Comparison of ENCODE assay signal across 9 mouse cellular contexts in the genomic region with DNA sequence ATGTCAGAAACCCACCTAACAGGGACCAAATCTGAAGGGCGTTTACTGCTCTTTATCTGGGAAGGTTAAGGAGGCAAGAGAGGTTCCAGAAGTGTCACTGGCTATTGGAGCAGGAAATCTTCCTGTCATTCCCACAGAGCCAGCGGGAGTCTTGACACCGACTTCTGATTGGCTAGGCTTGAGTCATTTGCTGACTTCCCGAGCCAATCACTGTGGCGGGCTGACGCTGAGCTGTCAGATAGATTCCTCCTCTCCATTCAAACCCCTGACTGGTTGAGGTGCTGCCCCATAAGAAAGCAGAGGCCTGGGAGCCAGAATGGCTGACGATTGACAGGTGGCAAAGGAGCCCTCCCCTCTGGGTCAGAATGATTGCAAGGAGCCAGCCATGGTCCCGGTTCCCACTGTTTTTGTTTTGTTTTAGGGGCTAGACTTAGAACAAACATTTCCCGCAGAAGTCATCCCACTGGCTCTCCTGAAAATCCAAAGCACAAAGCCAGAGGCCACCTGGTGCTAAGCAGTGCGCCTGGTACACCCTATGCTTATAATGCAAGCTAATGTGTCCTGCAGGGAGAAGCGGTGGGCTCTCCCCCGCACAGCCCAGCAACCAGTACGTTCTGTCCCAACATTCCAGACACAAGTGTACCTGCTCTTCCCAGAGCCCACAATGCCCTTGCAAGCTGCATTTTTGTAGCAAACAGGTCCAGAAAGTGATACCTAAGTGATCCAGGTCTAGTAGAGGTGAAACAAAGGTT. TPM values are rescaled to one million over a fixed set of nuclear protein-coding genes. Genes with fewer than 3 reads are reported as not detected.
DNase-seq lines count a peak whose midpoint lies in the region; ATAC-seq and TF ChIP-seq lines count a peak whose summit lies in the region.
"Had no signal": no experiment of that assay in that cellular context is flagged by ENCODE, and none has a peak within 500 bp of the region (broad histone marks: within the 10 kb centered on the region; RNA-seq: fewer than 3 reads in every experiment).

No protein-coding gene starts in this region.

- peak overlapping the region; percentile 10 for H3K4me2 ChIP-seq in heart, embryonic 11.5 days
- peak overlapping the region; percentile 47 for H3K4me2 ChIP-seq in heart, embryonic 15.5 days
- peak overlapping the region; percentile 27 for H3K4me2 ChIP-seq in midbrain, embryonic 16.5 days (ENCODE audit: low read length)

- H3K9ac ChIP-seq in heart, embryonic 11.5 days (ENCODE audit: low read depth, low read length), result 0 out of 2 replicates have a peak overlapping the region, but pooled peaks have one; percentile 46
- no peak overlapping the region for H3K9ac ChIP-seq in heart, embryonic 15.5 days
- peak overlapping the region; percentile 16; the same call in 1 of the 2 replicates for H3K9ac ChIP-seq in midbrain, embryonic 16.5 days (ENCODE audit: low read depth, low read length)

- no peak for ATAC-seq in heart, embryonic 11.5 days (replicated peaks; ENCODE audit: insufficient number of reproducible peaks, low FRiP score, low TSS enrichment)
- ATAC-seq in heart, embryonic 15.5 days (replicated peaks; ENCODE audit: insufficient number of reproducible peaks, insufficient read depth, low FRiP score, low read depth), result no peak
- peak; percentile 80 for ATAC-seq in midbrain, embryonic 16.5 days

- no peaks in the 10 kb centered on the region for H3K9me3 ChIP-seq in heart, embryonic 11.5 days (replicated peaks; ENCODE audit: control insufficient read depth, low read length)
- H3K9me3 ChIP-seq in heart, embryonic 15.5 days (replicated peaks), result no peaks in the 10 kb centered on the region
- no peaks in the 10 kb centered on the region for H3K9me3 ChIP-seq in midbrain, embryonic 16.5 days (replicated peaks; ENCODE audit: control insufficient read depth, low read length, poor library complexity, severe bottlenecking)

- TF ChIP-seq POLR2A in cerebellum, adult 2 months (IDR thresholded peaks at IDR 0.05; ENCODE audit: borderline replicate concordance, insufficient read depth, low read length), result no peak

- no peak overlapping the region for H3K27ac ChIP-seq in heart, embryonic 11.5 days (ENCODE audit: low read depth, low read length)
- H3K27ac ChIP-seq in cerebellum, adult 2 months (ENCODE audit: insufficient read depth, low read length), result no peak overlapping the region
- no peak overlapping the region for H3K27ac ChIP-seq in heart, embryonic 15.5 days
- H3K27ac ChIP-seq in midbrain, embryonic 16.5 days (ENCODE audit: low read length), result peak overlapping the region; percentile 51

- no peaks in the 10 kb centered on the region for H3K27me3 ChIP-seq in heart, embryonic 11.5 days (ENCODE audit: control insufficient read depth, insufficient read depth, low read length)
- no peaks in the 10 kb centered on the region for H3K27me3 ChIP-seq in cerebellum, adult 2 months (ENCODE audit: control insufficient read depth, insufficient read depth, low read length)
- no peaks in the 10 kb centered on the region for H3K27me3 ChIP-seq in heart, embryonic 15.5 days
- no peaks in the 10 kb centered on the region for H3K27me3 ChIP-seq in midbrain, embryonic 16.5 days (ENCODE audit: control insufficient read depth, insufficient read depth, low read depth, low read length)

- H3K4me1 ChIP-seq in heart, embryonic 11.5 days (ENCODE audit: control insufficient read depth, insufficient read depth, low read length), result peaks cover 6% of the 10 kb centered on the region
- H3K4me1 ChIP-seq in cerebellum, adult 2 months (ENCODE audit: control insufficient read depth, insufficient read depth, low read length), result peaks cover 11% of the 10 kb centered on the region
- peaks cover 24% of the 10 kb centered on the region for H3K4me1 ChIP-seq in heart, embryonic 15.5 days (replicated peaks)
- H3K4me1 ChIP-seq in midbrain, embryonic 16.5 days (ENCODE audit: control insufficient read depth, insufficient read depth, low read length), result peaks cover 15% of the 10 kb centered on the region

- TF ChIP-seq CTCF in cerebellum, adult 2 months (IDR thresholded peaks at IDR 0.05; ENCODE audit: borderline replicate concordance, insufficient read depth, low read depth, low read length), result no peak

- no peak overlapping the region for H3K4me3 ChIP-seq in heart, embryonic 11.5 days (ENCODE audit: low read depth, low read length)
- no peak overlapping the region for H3K4me3 ChIP-seq in cerebellum, adult 2 months (replicated peaks; ENCODE audit: insufficient read depth, low read depth, low read length)
- H3K4me3 ChIP-seq in heart, embryonic 15.5 days, result 0 out of 2 replicates have a peak overlapping the region, but pooled peaks have one; percentile 9
- no peak overlapping the region for H3K4me3 ChIP-seq in midbrain, embryonic 16.5 days (ENCODE audit: low read depth, low read length)
- H3K4me3 ChIP-seq: erythroblast, embryonic 14.5 days had no signal

- H3K36me3 ChIP-seq in heart, embryonic 11.5 days (ENCODE audit: control insufficient read depth, insufficient read depth, low read length), result no peaks in the 10 kb centered on the region; the same call in 1 of the 2 replicates
- H3K36me3 ChIP-seq in heart, embryonic 15.5 days, result no peaks in the 10 kb centered on the region; the same call in 1 of the 2 replicates
- H3K36me3 ChIP-seq in midbrain, embryonic 16.5 days (ENCODE audit: control insufficient read depth, insufficient read depth, low read length), result peaks cover 2% of the 10 kb centered on the region; the same call in 1 of the 2 replicates

- WGBS in heart, embryonic 11.5 days (ENCODE audit: insufficient replicate concordance), result 33% methylated on average over 13 of the region's 13 CpGs
- 16% methylated on average over 13 of the region's 13 CpGs for WGBS in cerebellum, adult 2 months
- 33% methylated on average over 13 of the region's 13 CpGs for WGBS in heart, embryonic 15.5 days
- 26% methylated on average over 13 of the region's 13 CpGs for WGBS in midbrain, embryonic 16.5 days

- DNase-seq in heart, adult 9 months (ENCODE audit: low spot score in 2 of 2), result no peak
- peak; percentile 45 to 65 for DNase-seq in cerebellum, adult 2 months
- DNase-seq in kidney, postnatal 25 days, result peak; percentile 54 to 77
- no peak for DNase-seq in MN1 (ENCODE audit: low spot score)
- no peak for DNase-seq in gastrocnemius, adult 8-10 months (ENCODE audit: low spot score in 2 of 2)

RNA-seq across cellular contexts. Expression of a gene that starts 22.9 kb away (rescaled TPM):
- 1.4 and 1.7 TPM in 2 replicates for polyA plus RNA-seq in heart, embryonic 11.5 days (2014; fragmentation: Nextera tagmentation; extraction: Ambion mirVana)
- polyA plus RNA-seq in cerebellum, adult 2 months (2012; rRNA removed), result 27.0 and 32.3 TPM in 2 replicates
- polyA plus RNA-seq in heart, embryonic 15.5 days (2015; fragmentation: Nextera tagmentation; extraction: Ambion mirVana), result 1.5 and 3.1 TPM in 2 replicates
- 13.9 and 21.4 TPM in 2 replicates for polyA plus RNA-seq in midbrain, embryonic 16.5 days (2015; fragmentation: Nextera tagmentation; extraction: Ambion mirVana)
- total RNA-seq in gastrocnemius, adult 8-10 months (2022), result under 1 TPM in 3 of 4 experiments, not detected in 1; 0.24 to 0.36 (median 0.36) TPM

RNA-seq across cellular contexts. Expression of a gene that starts 32.4 kb away (rescaled TPM):
- 6.4 and 8.0 TPM in 2 replicates for polyA plus RNA-seq in heart, embryonic 11.5 days (2014; fragmentation: Nextera tagmentation; extraction: Ambion mirVana)
- polyA plus RNA-seq in cerebellum, adult 2 months (2012; rRNA removed), result 14.9 and 17.0 TPM in 2 replicates
- 6.0 and 6.9 TPM in 2 replicates for polyA plus RNA-seq in heart, embryonic 15.5 days (2015; fragmentation: Nextera tagmentation; extraction: Ambion mirVana)
- polyA plus RNA-seq in midbrain, embryonic 16.5 days (2015; fragmentation: Nextera tagmentation; extraction: Ambion mirVana), result 10.0 and 11.8 TPM in 2 replicates
- total RNA-seq in gastrocnemius, adult 8-10 months (2022), result 10 to 100 TPM in 3 of 4 experiments, 1 to 10 TPM in 1; 8.0 to 10.8 (median 10.5) TPM

RNA-seq across cellular contexts. Expression of a gene that starts 41.4 kb away (rescaled TPM):
- polyA plus RNA-seq in heart, embryonic 11.5 days (2014; fragmentation: Nextera tagmentation; extraction: Ambion mirVana), result 9.6 and 11.4 TPM in 2 replicates
- 21.8 and 25.3 TPM in 2 replicates for polyA plus RNA-seq in cerebellum, adult 2 months (2012; rRNA removed)
- 11.3 and 13.0 TPM in 2 replicates for polyA plus RNA-seq in heart, embryonic 15.5 days (2015; fragmentation: Nextera tagmentation; extraction: Ambion mirVana)
- 16.9 and 18.7 TPM in 2 replicates for polyA plus RNA-seq in midbrain, embryonic 16.5 days (2015; fragmentation: Nextera tagmentation; extraction: Ambion mirVana)
- 10 to 100 TPM; 15.7 to 18.3 (median 17.0) TPM for total RNA-seq in gastrocnemius, adult 8-10 months (2022)

RNA-seq across cellular contexts. Expression of a gene that starts 59.6 kb away (rescaled TPM):
- polyA plus RNA-seq in heart, embryonic 11.5 days (2014; fragmentation: Nextera tagmentation; extraction: Ambion mirVana), result 59.5 and 66.7 TPM in 2 replicates
- 28.4 and 29.9 TPM in 2 replicates for polyA plus RNA-seq in cerebellum, adult 2 months (2012; rRNA removed)
- polyA plus RNA-seq in heart, embryonic 15.5 days (2015; fragmentation: Nextera tagmentation; extraction: Ambion mirVana), result 54.9 and 66.7 TPM in 2 replicates
- polyA plus RNA-seq in midbrain, embryonic 16.5 days (2015; fragmentation: Nextera tagmentation; extraction: Ambion mirVana), result 73.6 and 77.6 TPM in 2 replicates
- 10 to 100 TPM; 11.4 to 12.8 (median 12.3) TPM for total RNA-seq in gastrocnemius, adult 8-10 months (2022)

Comparison
In these comparisons a context has a peak if more than half of its experiments do, and no peak if none do; other contexts are left out.
1. DNase-seq: peak in cerebellum, adult 2 months (2 of 2) and kidney, postnatal 25 days (2 of 2); none in heart, adult 9 months (0 of 2), MN1 (single experiment) and gastrocnemius, adult 8-10 months (0 of 2).
2. Peak in every context shown above with its lines, with median percentiles within 50 percentile points of each other: H3K4me2 ChIP-seq.